Mouse (Mus musculus) stomach, embryonic 16.5 days (tissue): ENCODE data around the gene Slc23a3. TPM values are rescaled to one million over a fixed set of nuclear protein-coding genes. Genes with fewer than 3 reads are reported as not detected.

Source experiments
- ATAC-seq: fragments of 200-750 bp; cut with Nextera tagmentation; 2 replicates; pipeline ENCODE4 v1.8.0; 2017; ENCODE audit warnings: moderate number of reproducible peaks, moderate TSS enrichment; ENCODE audit not compliant: insufficient read depth, low FRiP score
- H3K27ac ChIP-seq: fragments of 300-500 bp; sonication (generic); 2 replicates; pipeline ENCODE4 v1.5.1; 2014; ENCODE audit warnings: low read length
- H3K27me3 ChIP-seq: fragments of 300-500 bp; sonication (generic); 2 replicates; pipeline ENCODE4 v1.6.1; 2014; ENCODE audit warnings: low read length, control low read depth, mixed read lengths; ENCODE audit not compliant: control insufficient read depth, insufficient read depth
- H3K36me3 ChIP-seq: fragments of 300-500 bp; sonication (generic); 2 replicates; pipeline ENCODE4 v1.6.1; 2014; ENCODE audit warnings: low read length; ENCODE audit not compliant: control insufficient read depth, insufficient read depth
- H3K4me1 ChIP-seq: fragments of 300-500 bp; sonication (generic); 2 replicates; pipeline ENCODE4 v1.6.1; 2014; ENCODE audit warnings: low read length, control low read depth, mixed read lengths; ENCODE audit not compliant: control insufficient read depth, insufficient read depth
- H3K4me2 ChIP-seq: fragments of 300-500 bp; sonication (generic); 2 replicates; pipeline ENCODE4 v1.6.1; 2014; ENCODE audit warnings: low read depth, low read length, mixed read lengths
- H3K4me3 ChIP-seq: fragments of 300-500 bp; sonication (generic); replicated peaks from 2 replicates; pipeline ENCODE4 v1.5.1; 2014; ENCODE audit warnings: mild to moderate bottlenecking, low read length
- H3K9ac ChIP-seq: fragments of 300-500 bp; sonication (generic); 2 replicates; pipeline ENCODE4 v1.6.1; 2014; ENCODE audit warnings: low read length
- H3K9me3 ChIP-seq: fragments of 300-500 bp; sonication (generic); replicated peaks from 2 replicates; pipeline ENCODE4 v1.6.1; 2016; ENCODE audit warnings: low read length, control low read depth; ENCODE audit not compliant: control insufficient read depth
- whole genome bisulfite sequencing: fragments of 180-500 bp; shearing (Covaris S2); extraction: QIAGEN DNeasy Blood & Tissue Kit; methylation state at CpG from one replicate; pipeline ENCODE4 v1.1.7; 2014; 5-methylcytosine and 5-hydroxymethylcytosine counted together
- polyA plus RNA-seq: library from polyadenylated mRNA; unstranded; fragments of >200 nt; fragmentation: Nextera tagmentation; extraction: Ambion mirVana; gene quantifications from 2 replicates; pipeline ENCODE4 v1.2.1, GENCODE M21; 2015

Gene Slc23a3
- polyA plus RNA-seq, 1 experiment from 2014 or later: 1.3 TPM

GRCm38 (mm10) chr1:75124346-75125321, 9.1 kb downstream of the Slc23a3 start, which contains the start of gene Nhej1:
Gene Nhej1, minus strand, starts transcription at chr1:75125200.
- Histone ChIP-seq H3K4me2 (peak within 1 kb of the TSS; percentile 57), H3K9me3 (no peaks in the 10 kb centered on the region), H3K27me3 (no peaks in the 10 kb centered on the region), H3K27ac (peak within 1 kb of the TSS; percentile 99), H3K36me3 (no peaks in the 10 kb centered on the region), H3K4me3 (peak within 1 kb of the TSS; percentile 56), H3K4me1 (peaks cover 12% of the 10 kb centered on the region), H3K9ac (peak within 1 kb of the TSS; percentile 71)
- peak; percentile 98 for ATAC-seq
- WGBS: 2% methylated on average over 56 of the region's 56 CpGs

GRCm38 (mm10) chr1:75122211-75122610, 11.5 kb downstream of the Slc23a3 start:
- H3K9me3 ChIP-seq: no peaks in the 10 kb centered on the region
- 79% methylated on average over 3 of the region's 3 CpGs for WGBS
- H3K36me3 ChIP-seq: no peaks in the 10 kb centered on the region
- peaks cover 12% of the 10 kb centered on the region for H3K4me1 ChIP-seq
- H3K9ac ChIP-seq: no peak overlapping the region
- no peaks in the 10 kb centered on the region for H3K27me3 ChIP-seq
- no peak for ATAC-seq
- H3K4me3 ChIP-seq: no peak overlapping the region
- H3K4me2 ChIP-seq: no peak overlapping the region
- no peak overlapping the region for H3K27ac ChIP-seq

Other genes with a start within 250 kb of the Slc23a3 start
- 0.15 and 0.44 TPM in 2 replicates for gene Fev, start 248.5 kb downstream of the Slc23a3 start, polyA plus RNA-seq
- gene Cryba2, start 240.7 kb downstream of the Slc23a3 start, polyA plus RNA-seq: 1.4 and 1.9 TPM in 2 replicates
- 0.05 and 0.07 TPM in 2 replicates for gene Cfap65, start 198.3 kb downstream of the Slc23a3 start, polyA plus RNA-seq
- 19.0 and 22.0 TPM in 2 replicates for gene Ihh, start 182.2 kb downstream of the Slc23a3 start, polyA plus RNA-seq
- gene Nhej1, start 8.7 kb downstream of the Slc23a3 start, polyA plus RNA-seq: 7.6 TPM in 2 replicates
- gene Cnppd1, start 8.8 kb upstream of the Slc23a3 start, polyA plus RNA-seq: 41.4 and 43.4 TPM in 2 replicates
- 35.4 and 36.5 TPM in 2 replicates for gene Retreg2, start 8.9 kb upstream of the Slc23a3 start, polyA plus RNA-seq
- gene Zfand2b, start 34.8 kb upstream of the Slc23a3 start, polyA plus RNA-seq: 43.3 and 45.3 TPM in 2 replicates
- gene Abcb6, start 46.5 kb upstream of the Slc23a3 start, polyA plus RNA-seq: 23.2 and 27.7 TPM in 2 replicates
- 26.3 and 26.5 TPM in 2 replicates for gene Ankzf1, start 58.3 kb upstream of the Slc23a3 start, polyA plus RNA-seq
- gene Atg9a, start 58.3 kb upstream of the Slc23a3 start, polyA plus RNA-seq: 28.4 TPM in 2 replicates
- 18.2 and 20.1 TPM in 2 replicates for gene Glb1l, start 76.9 kb upstream of the Slc23a3 start, polyA plus RNA-seq
- gene Stk16, start 76.9 kb upstream of the Slc23a3 start, polyA plus RNA-seq: 109 and 115 TPM in 2 replicates
- gene Tuba4a, start 86.0 kb upstream of the Slc23a3 start, polyA plus RNA-seq: 184 and 218 TPM in 2 replicates
- not detected in 2 replicates for gene A630095N17Rik, start 98.2 kb upstream of the Slc23a3 start, polyA plus RNA-seq
- gene Dnajb2, start 102.5 kb upstream of the Slc23a3 start, polyA plus RNA-seq: 31.3 and 32.3 TPM in 2 replicates
- gene Ptprn, start 130.6 kb upstream of the Slc23a3 start, polyA plus RNA-seq: 2.0 and 2.6 TPM in 2 replicates
- 6.0 and 6.6 TPM in 2 replicates for gene Resp18, start 144.5 kb upstream of the Slc23a3 start, polyA plus RNA-seq
- 125 and 139 TPM in 2 replicates for gene Dnpep, start 184.1 kb upstream of the Slc23a3 start, polyA plus RNA-seq
- gene Des, start 226.4 kb upstream of the Slc23a3 start, polyA plus RNA-seq: 166 and 194 TPM in 2 replicates
- gene Speg, start 241.4 kb upstream of the Slc23a3 start, polyA plus RNA-seq: 41.1 and 41.2 TPM in 2 replicates